Mouse (Mus musculus) embryonic facial prominence, embryonic 10.5 days (tissue): Measurements from ENCODE around the gene Shc1. TPM values are rescaled to one million over a fixed set of nuclear protein-coding genes. Genes with fewer than 3 reads are reported as not detected.

Experiments used
- DNase-seq: peaks from one replicate; pipeline ENCODE4 v3.0.0-alpha.2; 2017; ENCODE audit warnings: low spot score
- H3K27ac ChIP-seq: fragments of 300-500 bp; sonication (generic); replicated peaks from 2 replicates; pipeline ENCODE4 v1.5.1; 2016; ENCODE audit warnings: mild to moderate bottlenecking
- H3K27me3 ChIP-seq: fragments of 300-500 bp; sonication (generic); replicated peaks from 2 replicates; pipeline ENCODE4 v1.6.1; 2016; ENCODE audit warnings: low read depth, mild to moderate bottlenecking; ENCODE audit not compliant: poor library complexity, severe bottlenecking
- H3K36me3 ChIP-seq: fragments of 300-500 bp; sonication (generic); replicated peaks from 2 replicates; pipeline ENCODE4 v1.6.1; 2016; ENCODE audit warnings: mild to moderate bottlenecking, moderate library complexity
- H3K4me1 ChIP-seq: fragments of 300-500 bp; sonication (generic); 2 replicates; pipeline ENCODE4 v1.6.1; 2016
- H3K4me3 ChIP-seq: fragments of 300-500 bp; sonication (generic); 2 replicates; pipeline ENCODE4 v1.5.1; 2016; ENCODE audit warnings: mild to moderate bottlenecking, moderate library complexity
- H3K9me3 ChIP-seq: fragments of 300-500 bp; sonication (generic); 2 replicates; pipeline ENCODE4 v1.6.1; 2016; ENCODE audit warnings: mild to moderate bottlenecking
- WGBS: fragments of 180-500 bp; shearing (Covaris S2); methylation state at CpG from one replicate; pipeline ENCODE4 v1.1.7; 2016; 5-methylcytosine and 5-hydroxymethylcytosine counted together
- polyA plus RNA-seq: library from polyadenylated mRNA; unstranded; fragments of >200 nt; fragmentation: Nextera tagmentation; extraction: Ambion mirVana; gene quantifications from 2 replicates; pipeline ENCODE4 v1.2.1, GENCODE M21; 2016

The Shc1 gene
- polyA plus RNA-seq, result 82.0 and 82.1 TPM in 2 replicates

- Histone ChIP-seq H3K27me3 (no peaks in the 10 kb centered on the region), H3K4me1 (peaks cover 52% of the 10 kb centered on the region)
- WGBS, result under 1% methylated on average over 39 of the region's 39 CpGs
Measured at GRCm38 (mm10) chr3:89418170-89418860, at the start of gene Shc1, which contains the start of gene Cks1b. Shc1 (plus strand) TSS chr3:89418443. Cks1b (minus strand) TSS chr3:89418383.

GRCm38 (mm10) chr3:89373581-89374231 lies 44.5 kb upstream of the Shc1 start:
- H3K4me3 ChIP-seq, result no peak overlapping the region
- H3K4me1 ChIP-seq, result peaks cover 21% of the 10 kb centered on the region
- 46% methylated on average over 5 of the region's 5 CpGs for WGBS
- H3K36me3 ChIP-seq, result no peaks in the 10 kb centered on the region
- no peak overlapping the region for H3K27ac ChIP-seq
- no peaks in the 10 kb centered on the region for H3K27me3 ChIP-seq
- no peaks in the 10 kb centered on the region for H3K9me3 ChIP-seq
- DNase-seq, result no peak

More at GRCm38 (mm10) chr3:89418170-89418860, at the start of gene Shc1, which contains the start of gene Cks1b:
- peak; percentile 97 for DNase-seq
- Histone ChIP-seq H3K27ac (peak within 1 kb of the TSS; percentile 92), H3K36me3 (peaks cover 40% of the 10 kb centered on the region), H3K4me3 (peak within 1 kb of the TSS; percentile 76), H3K9me3 (no peaks in the 10 kb centered on the region)

DNA sequence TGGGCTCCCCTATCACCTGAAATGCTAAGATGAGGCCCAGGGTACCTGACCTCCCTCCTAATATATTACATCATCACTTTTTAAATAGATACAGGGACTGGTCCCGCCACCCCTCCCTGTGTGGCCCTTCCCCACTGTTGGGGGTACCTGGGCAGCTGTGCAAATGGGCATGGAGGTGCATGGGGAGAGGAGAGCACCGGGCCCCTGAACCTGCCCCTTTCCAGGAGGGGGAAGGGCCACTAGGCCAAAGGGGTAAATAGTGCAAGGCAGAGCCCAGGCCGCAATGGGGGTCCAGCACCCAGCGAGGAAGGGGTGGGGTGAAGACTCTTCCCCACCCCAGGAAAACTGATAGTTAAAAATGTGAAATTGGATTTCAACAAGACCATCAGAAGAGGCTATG lies 40.4 kb upstream of the Shc1 start:
- Histone ChIP-seq H3K4me3 (peak overlapping the region; percentile 74), H3K9me3 (no peaks in the 10 kb centered on the region), H3K4me1 (peaks cover 31% of the 10 kb centered on the region), H3K27me3 (0 out of 2 replicates have a peak, but pooled peaks cover 3% of the 10 kb centered on the region), H3K36me3 (peaks cover 18% of the 10 kb centered on the region), H3K27ac (peak overlapping the region; percentile 92)
- WGBS, result 65% methylated on average over 4 of the region's 4 CpGs
- DNase-seq, result no peak

DNA sequence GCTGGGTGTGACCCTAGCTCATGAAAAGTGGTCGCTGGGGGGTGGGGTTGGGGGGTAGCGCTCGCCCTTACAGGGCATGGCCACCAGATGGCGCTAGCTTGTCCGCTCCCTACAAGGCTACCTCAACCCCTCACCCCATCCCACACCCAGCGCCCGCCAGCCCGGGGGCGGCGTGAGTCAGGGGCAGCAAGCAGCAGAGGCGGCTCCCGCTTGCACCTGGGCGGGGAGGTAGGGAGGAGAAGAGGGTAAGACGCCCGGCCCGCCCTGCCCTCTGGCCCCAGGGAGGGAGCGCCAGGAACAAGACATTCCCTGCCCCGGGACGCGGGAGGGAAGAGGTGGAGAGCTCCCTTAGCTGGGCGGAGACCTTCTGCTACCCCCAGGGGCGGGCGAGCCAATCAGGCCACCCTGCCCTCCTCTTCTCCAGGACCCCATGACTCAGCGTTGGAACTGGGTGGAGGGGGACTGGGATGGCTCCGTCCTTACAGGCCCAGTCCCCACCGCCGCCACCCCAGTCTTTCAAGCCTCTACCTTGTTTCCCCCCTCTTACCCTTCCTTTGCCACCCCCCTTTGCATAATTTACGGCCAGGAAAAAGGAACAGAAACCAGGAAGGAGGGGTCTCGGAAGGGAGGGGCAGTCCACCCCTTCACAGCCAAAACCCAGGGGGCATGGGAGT lies 39.7 kb upstream of the Shc1 start:
- H3K9me3 ChIP-seq, result no peaks in the 10 kb centered on the region
- H3K27me3 ChIP-seq, result 0 out of 2 replicates have a peak, but pooled peaks cover 3% of the 10 kb centered on the region
- H3K27ac ChIP-seq, result peak overlapping the region; percentile 92
- H3K4me1 ChIP-seq, result peaks cover 26% of the 10 kb centered on the region
- WGBS, result under 1% methylated on average over 29 of the region's 29 CpGs
- DNase-seq, result peak; percentile 91
- H3K36me3 ChIP-seq, result peaks cover 18% of the 10 kb centered on the region
- H3K4me3 ChIP-seq, result peak overlapping the region; percentile 74

GRCm38 (mm10) chr3:89379388-89380131 lies 38.7 kb upstream of the Shc1 start:
- Histone ChIP-seq H3K9me3 (no peaks in the 10 kb centered on the region), H3K4me1 (peaks cover 28% of the 10 kb centered on the region), H3K27ac (no peak overlapping the region), H3K36me3 (peaks cover 18% of the 10 kb centered on the region), H3K27me3 (0 out of 2 replicates have a peak, but pooled peaks cover 4% of the 10 kb centered on the region), H3K4me3 (peak overlapping the region; percentile 74; the same call in 1 of the 2 replicates)
- WGBS, result 87% methylated on average over 31 of the region's 31 CpGs
- no peak for DNase-seq

DNA sequence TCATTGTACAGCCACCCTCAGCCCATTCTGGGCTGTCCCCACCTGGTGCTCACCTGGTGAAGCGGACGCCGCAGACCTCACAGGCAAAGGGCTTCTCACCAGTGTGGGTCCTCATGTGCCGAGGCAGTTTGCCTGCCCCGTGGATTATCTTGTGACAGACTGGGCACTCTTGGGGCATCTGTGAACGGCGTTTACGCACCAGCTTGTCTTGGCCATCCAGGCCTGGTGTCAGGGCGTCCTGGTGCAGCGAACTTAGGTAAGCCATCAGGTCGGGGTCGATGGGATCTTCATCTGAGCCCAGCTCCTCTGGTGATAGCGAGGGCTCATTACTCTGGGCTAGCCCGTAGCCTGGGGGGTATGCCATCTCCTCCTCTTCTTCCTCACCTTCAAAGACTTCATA lies 38.0 kb upstream of the Shc1 start:
- Histone ChIP-seq H3K4me3 (no peak overlapping the region), H3K9me3 (no peaks in the 10 kb centered on the region), H3K27me3 (peaks cover 11% of the 10 kb centered on the region), H3K27ac (no peak overlapping the region), H3K36me3 (peaks cover 18% of the 10 kb centered on the region), H3K4me1 (peaks cover 36% of the 10 kb centered on the region)
- 93% methylated on average over 14 of the region's 14 CpGs for WGBS
- no peak for DNase-seq

DNA sequence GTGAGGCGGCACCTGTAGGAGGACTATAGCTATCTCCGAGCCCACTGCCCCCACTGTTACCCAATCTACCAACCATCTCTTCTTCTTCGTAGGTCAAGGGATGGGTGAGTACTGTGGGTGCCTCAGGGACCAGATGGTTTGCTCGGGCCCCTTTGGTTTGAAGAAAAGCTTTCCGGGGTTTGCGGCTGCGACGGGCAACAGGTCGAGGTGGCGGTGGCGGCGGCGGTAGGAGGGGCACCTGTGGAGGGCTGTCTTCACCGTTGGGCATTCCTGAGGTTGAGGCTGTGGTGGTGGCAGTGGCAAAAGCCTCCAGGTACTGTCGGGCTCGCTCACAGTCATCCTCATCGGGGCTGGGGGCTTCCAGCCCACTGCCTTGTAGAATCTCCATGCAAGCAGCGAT lies 37.5 kb upstream of the Shc1 start:
- 93% methylated on average over 18 of the region's 18 CpGs for WGBS
- H3K27ac ChIP-seq, result no peak overlapping the region
- DNase-seq, result no peak
- peaks cover 15% of the 10 kb centered on the region for H3K27me3 ChIP-seq
- H3K4me1 ChIP-seq, result peaks cover 40% of the 10 kb centered on the region
- H3K9me3 ChIP-seq, result no peaks in the 10 kb centered on the region
- peaks cover 18% of the 10 kb centered on the region for H3K36me3 ChIP-seq
- no peak overlapping the region for H3K4me3 ChIP-seq

- 85% methylated on average over 11 of the region's 11 CpGs for WGBS
Measured at GRCm38 (mm10) chr3:89381233-89381632, 37.0 kb upstream of the Shc1 start.

GRCm38 (mm10) chr3:89382033-89382882 lies 36.0 kb upstream of the Shc1 start:
- Histone ChIP-seq H3K36me3 (peaks cover 18% of the 10 kb centered on the region), H3K4me3 (no peak overlapping the region), H3K27ac (no peak overlapping the region), H3K4me1 (peaks cover 54% of the 10 kb centered on the region), H3K27me3 (peaks cover 31% of the 10 kb centered on the region), H3K9me3 (no peaks in the 10 kb centered on the region)
- WGBS, result 84% methylated on average over 9 of the region's 9 CpGs
- DNase-seq, result no peak

More at GRCm38 (mm10) chr3:89381233-89381632, 37.0 kb upstream of the Shc1 start:
- Histone ChIP-seq H3K27me3 (peaks cover 20% of the 10 kb centered on the region), H3K36me3 (peaks cover 18% of the 10 kb centered on the region), H3K9me3 (no peaks in the 10 kb centered on the region), H3K4me3 (no peak overlapping the region), H3K27ac (no peak overlapping the region), H3K4me1 (peaks cover 44% of the 10 kb centered on the region)
- no peak for DNase-seq

DNA sequence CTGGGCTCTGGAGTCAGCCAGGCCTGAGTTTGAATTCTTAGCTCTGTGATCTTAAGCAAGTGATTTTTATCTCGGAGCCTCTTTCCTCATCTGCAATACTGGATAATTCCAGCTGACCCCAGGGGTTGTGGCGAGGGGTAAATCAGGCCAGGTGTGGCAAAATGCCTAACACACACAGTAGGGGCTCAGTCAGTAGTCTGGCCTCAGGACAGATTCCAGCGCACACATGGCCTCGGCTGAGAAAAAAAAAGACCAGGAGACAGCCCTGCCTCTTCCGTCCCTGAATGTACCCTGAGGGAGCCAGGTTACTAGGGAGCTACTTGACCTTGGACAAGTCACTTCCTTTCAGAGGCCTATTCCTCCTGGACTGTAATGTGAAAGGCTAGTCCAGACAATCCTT lies 35.3 kb upstream of the Shc1 start:
- Histone ChIP-seq H3K27ac (no peak overlapping the region), H3K27me3 (peaks cover 36% of the 10 kb centered on the region), H3K4me1 (peaks cover 56% of the 10 kb centered on the region), H3K36me3 (peaks cover 18% of the 10 kb centered on the region), H3K9me3 (no peaks in the 10 kb centered on the region), H3K4me3 (no peak overlapping the region)
- 63% methylated on average over 5 of the region's 5 CpGs for WGBS
- no peak for DNase-seq

- WGBS, result 79% methylated on average over 5 of the region's 5 CpGs
- Histone ChIP-seq H3K4me1 (peaks cover 55% of the 10 kb centered on the region), H3K27ac (no peak overlapping the region), H3K9me3 (no peaks in the 10 kb centered on the region), H3K27me3 (peaks cover 36% of the 10 kb centered on the region), H3K36me3 (peaks cover 18% of the 10 kb centered on the region), H3K4me3 (no peak overlapping the region)
- no peak for DNase-seq
Measured at GRCm38 (mm10) chr3:89383651-89384255, 34.5 kb upstream of the Shc1 start.
